Mouse (Mus musculus) brain, adult 2 months (tissue): ENCODE measurements around the gene Rars2.

Experiments
- DNase-seq: peaks from one replicate; pipeline ENCODE4 v3.0.0; 2011; ENCODE audit warnings: low read depth, low spot score

The Rars2 gene

GRCm38 (mm10) chr4:34640731-34641130, 26.0 kb downstream of the Rars2 start:
- DNase-seq = no peak

DNA sequence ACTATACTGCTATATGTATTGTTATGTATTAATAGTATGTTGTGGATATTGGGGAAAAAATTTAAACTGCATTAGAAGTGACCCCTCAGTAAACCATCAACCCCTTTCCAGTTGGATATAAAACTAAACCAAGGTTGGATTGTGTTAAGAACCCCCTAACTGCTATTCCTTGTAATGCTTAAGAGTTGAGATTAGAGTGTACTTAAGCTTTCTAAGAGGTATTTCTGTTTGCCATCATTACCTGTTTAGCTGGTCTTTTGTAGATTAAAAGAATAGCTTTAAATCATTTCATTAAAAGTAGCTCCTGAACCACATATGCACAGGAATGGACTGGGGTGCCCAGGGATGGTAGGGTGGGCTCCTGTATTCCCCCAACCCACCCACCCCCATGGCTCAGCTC, 30.0 kb downstream of the Rars2 start:
- DNase-seq = no peak

GRCm38 (mm10) chr4:34653179-34653578, 38.4 kb downstream of the Rars2 start:
- no peak for DNase-seq

DNA sequence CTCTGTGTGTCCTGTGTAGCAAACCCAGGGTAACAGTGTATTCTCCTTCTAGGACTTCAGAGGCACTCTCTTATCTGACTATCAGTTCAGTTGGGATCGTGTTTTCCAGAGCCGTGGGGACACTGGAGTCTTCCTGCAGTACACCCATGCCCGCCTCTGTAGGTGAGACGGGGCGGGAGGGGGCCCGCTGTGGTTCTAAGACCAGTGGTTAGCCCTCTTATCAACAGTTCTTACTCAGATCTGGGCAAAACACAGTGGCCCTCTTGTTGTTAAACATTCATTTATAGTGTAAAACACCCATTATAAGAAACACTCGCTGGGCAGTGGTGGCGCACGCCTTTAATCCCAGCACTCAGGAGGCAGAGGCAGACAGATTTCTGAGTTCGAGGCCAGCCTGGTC, 41.3 kb downstream of the Rars2 start:
- DNase-seq = no peak

GRCm38 (mm10) chr4:34659012-34659411, 44.3 kb downstream of the Rars2 start:
- no peak for DNase-seq

DNA sequence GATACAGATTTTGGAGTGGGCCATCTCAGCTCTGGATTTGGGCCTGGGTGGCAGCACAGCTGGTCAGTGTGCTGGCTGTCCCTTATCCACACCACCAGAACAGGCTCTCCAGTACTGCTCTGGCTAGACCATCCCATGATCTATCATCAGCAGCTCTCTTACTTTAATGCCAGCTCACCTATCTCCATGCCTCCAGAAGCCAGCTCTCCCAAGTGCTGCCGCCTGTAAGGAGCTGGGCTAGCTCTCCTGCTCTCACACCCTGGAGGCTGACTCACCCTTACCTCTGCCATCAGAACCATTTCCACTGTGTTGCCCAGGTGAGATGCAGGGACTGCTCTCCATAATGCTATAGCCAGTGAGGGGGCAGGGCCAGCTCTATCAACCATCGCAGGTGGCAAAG, 46.8 kb downstream of the Rars2 start:
- peak; percentile 24 for DNase-seq

DNA sequence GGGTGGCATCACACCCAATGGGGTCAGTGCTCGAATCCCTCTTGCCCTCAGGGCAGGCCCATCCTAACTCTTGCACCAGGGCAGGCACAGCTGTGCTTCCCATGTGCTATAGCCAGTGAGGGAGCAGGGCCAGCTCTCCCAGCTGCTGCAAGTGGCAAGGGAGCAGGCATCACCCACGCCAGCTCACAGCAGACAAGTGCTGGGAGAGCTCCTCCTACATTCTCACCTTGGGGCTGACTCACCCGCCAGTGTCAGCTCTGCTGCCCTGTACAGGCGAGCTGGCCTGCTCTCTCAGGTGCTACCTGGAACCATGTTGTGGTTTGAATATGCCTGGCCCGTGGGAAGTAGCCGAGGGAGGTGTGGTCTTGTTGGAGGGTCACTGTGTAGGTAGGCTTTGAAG, 47.2 kb downstream of the Rars2 start:
- DNase-seq = peak; percentile 77

DNA sequence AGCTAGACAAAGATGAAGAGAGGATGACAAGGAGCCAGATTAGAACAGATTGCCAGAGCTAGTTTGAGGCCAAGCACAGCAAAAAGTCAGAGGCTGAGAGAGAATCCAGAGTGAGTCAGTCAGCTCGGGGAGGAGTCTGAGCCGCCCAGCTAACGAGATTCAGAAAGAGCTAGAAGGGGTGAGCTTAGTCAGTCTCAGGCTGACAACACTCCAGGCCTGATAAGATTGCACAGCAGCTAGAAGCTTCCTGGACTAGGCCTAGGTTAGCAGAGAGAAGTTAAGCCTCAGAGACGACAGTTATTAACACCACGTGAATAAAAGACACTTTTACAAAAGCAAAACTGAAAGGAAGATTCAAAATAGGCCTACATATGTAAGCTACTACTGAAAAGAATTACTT, 53.2 kb downstream of the Rars2 start:
- no peak for DNase-seq

- DNase-seq = peak; percentile 40
These were observed 59.0 kb downstream of the Rars2 start for GRCm38 (mm10) chr4:34673721-34674120.

GRCm38 (mm10) chr4:34680530-34680929, 65.8 kb downstream of the Rars2 start:
- peak; percentile 18 for DNase-seq

DNA sequence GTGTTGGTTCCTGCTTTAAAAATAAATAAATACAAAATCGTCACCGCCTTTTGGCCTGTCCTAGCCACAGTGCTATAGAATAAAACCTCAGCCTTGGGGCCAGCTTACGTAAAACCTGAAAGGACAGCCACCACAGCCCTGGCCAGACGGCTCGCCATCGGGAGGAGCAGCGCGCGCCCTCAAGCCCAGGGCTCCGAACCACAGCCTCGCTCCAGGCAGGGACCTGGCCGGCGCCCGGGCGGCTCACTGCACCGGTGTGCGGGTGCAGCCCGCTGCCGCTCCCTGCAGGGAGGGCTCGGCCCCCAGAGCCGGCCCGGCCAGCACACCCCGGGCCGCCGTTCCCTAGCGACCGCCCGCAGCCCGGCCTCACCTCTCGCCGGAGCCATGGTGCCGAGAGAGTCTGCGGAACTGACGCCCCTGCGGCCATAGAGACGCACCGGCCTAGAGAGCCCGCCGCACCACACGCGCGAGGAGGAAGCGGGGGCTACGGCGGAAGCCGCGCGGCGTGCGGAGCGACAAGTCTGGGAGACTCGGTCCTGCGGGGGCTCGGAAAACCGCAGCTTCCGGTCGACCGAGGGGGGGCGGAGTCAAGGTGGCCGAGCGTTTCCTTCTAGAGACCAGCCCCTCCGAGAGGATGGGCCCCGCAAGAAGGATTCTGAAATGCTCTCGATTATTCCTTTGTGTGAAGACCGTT, 72.3 kb downstream of the Rars2 start, which contains the start of gene Slc35a1:
Gene Slc35a1, minus strand, starts transcription at position 565 of the 694 bp plus-strand sequence.
- DNase-seq = peak; percentile 99

DNA sequence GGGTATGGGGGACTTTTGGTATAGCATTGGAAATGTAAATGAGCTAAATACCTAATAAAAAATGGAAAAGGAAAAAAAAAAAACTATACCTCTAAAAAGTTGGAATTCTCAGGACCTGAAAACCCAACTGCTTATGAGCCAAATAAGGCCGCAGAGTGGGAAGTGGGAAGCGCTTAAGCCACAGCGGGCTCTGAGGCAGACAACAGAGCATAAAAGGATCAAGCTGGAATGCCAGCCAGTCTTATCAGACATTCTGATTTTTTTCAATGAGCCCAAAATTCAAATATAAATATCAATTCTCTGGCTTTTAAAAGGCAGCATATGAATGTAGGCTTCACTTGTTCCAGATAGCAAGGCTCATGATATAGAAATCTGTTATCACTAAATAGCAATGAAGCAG, 73.3 kb downstream of the Rars2 start:
- DNase-seq = no peak

GRCm38 (mm10) chr4:34701528-34701927, 86.8 kb downstream of the Rars2 start:
- DNase-seq = peak; percentile 47

- no peak for DNase-seq
These were observed 87.5 kb downstream of the Rars2 start for GRCm38 (mm10) chr4:34702231-34702630.

- DNase-seq = no peak
These were observed 88.3 kb downstream of the Rars2 start for GRCm38 (mm10) chr4:34703029-34703428.

GRCm38 (mm10) chr4:34707248-34707647, 92.5 kb downstream of the Rars2 start:
- DNase-seq = no peak

- DNase-seq = peak; percentile 69
These were observed 93.4 kb downstream of the Rars2 start for GRCm38 (mm10) chr4:34708127-34708526.
